Mouse (Mus musculus) liver, embryonic 13.5 days (tissue): ENCODE results near the gene Cpsf6. TPM values are rescaled to one million over a fixed set of nuclear protein-coding genes. Genes with fewer than 3 reads are reported as not detected.
"Not testable (repeated sequence)": the region's sequence is repeated elsewhere in the genome, so short reads cannot be mapped to it uniquely, and the experiment has no call there.

ENCODE experiments used
- ATAC-seq: fragments of 200-750 bp; cut with Nextera tagmentation; 2 replicates; pipeline ENCODE4 v1.8.0; 2017; ENCODE audit warnings: low read depth, mild to moderate bottlenecking, moderate number of reproducible peaks, moderate library complexity
- DNase-seq: peaks from one replicate; pipeline ENCODE4 v3.0.0; 2022
- H3K27ac ChIP-seq: fragments of 300-500 bp; sonication (generic); 2 replicates; pipeline ENCODE4 v1.5.1; 2015; ENCODE audit warnings: moderate library complexity, mild to moderate bottlenecking, inconsistent platforms
- H3K27me3 ChIP-seq: fragments of 300-500 bp; sonication (generic); 2 replicates; pipeline ENCODE4 v1.6.1; 2015; ENCODE audit warnings: mild to moderate bottlenecking, inconsistent platforms
- H3K36me3 ChIP-seq: fragments of 300-500 bp; sonication (generic); 2 replicates; pipeline ENCODE4 v1.6.1; 2015; ENCODE audit warnings: mild to moderate bottlenecking, inconsistent platforms
- H3K4me1 ChIP-seq: fragments of 300-500 bp; sonication (generic); replicated peaks from 2 replicates; pipeline ENCODE4 v1.6.1; 2015; ENCODE audit warnings: inconsistent platforms
- H3K4me2 ChIP-seq: fragments of 300-500 bp; sonication (generic); 2 replicates; pipeline ENCODE4 v1.6.1; 2015; ENCODE audit warnings: inconsistent platforms, mild to moderate bottlenecking, moderate library complexity
- H3K4me3 ChIP-seq: fragments of 300-500 bp; sonication (generic); replicated peaks from 2 replicates; pipeline ENCODE4 v1.5.1; 2015; ENCODE audit warnings: mild to moderate bottlenecking, inconsistent platforms
- H3K9ac ChIP-seq: fragments of 300-500 bp; sonication (generic); 2 replicates; pipeline ENCODE4 v1.6.1; 2015; ENCODE audit warnings: mild to moderate bottlenecking, inconsistent platforms
- H3K9me3 ChIP-seq: fragments of 300-500 bp; sonication (generic); replicated peaks from 2 replicates; pipeline ENCODE4 v1.6.1; 2016; ENCODE audit warnings: inconsistent platforms
- WGBS: fragments of 180-500 bp; shearing (Covaris S2); methylation state at CpG from one replicate; pipeline ENCODE4 v1.1.7; 2015; ENCODE audit not compliant: insufficient replicate concordance; 5-methylcytosine and 5-hydroxymethylcytosine counted together
- polyA plus RNA-seq: library from polyadenylated mRNA; unstranded; fragments of >200 nt; fragmentation: Nextera tagmentation; extraction: Ambion mirVana; gene quantifications from 2 replicates; pipeline ENCODE4 v1.2.1, GENCODE M21; 2015

Gene Cpsf6
- polyA plus RNA-seq, 1 experiment from 2014 or later, result 69.2 TPM

GRCm38 (mm10) chr10:117389371-117389740 is 9.5 kb upstream of the Cpsf6 start:
- H3K9ac ChIP-seq, result no peak overlapping the region
- DNase-seq (no peak), ATAC-seq (no peak)
- no peak overlapping the region for H3K4me3 ChIP-seq
- H3K4me2 ChIP-seq, result no peak overlapping the region
- 59% methylated on average over 1 of the region's 1 CpGs for WGBS
- no peaks in the 10 kb centered on the region for H3K36me3 ChIP-seq
- 0 out of 2 replicates have a peak, but pooled peaks cover 3% of the 10 kb centered on the region for H3K27me3 ChIP-seq
- H3K4me1 ChIP-seq, result peaks cover 9% of the 10 kb centered on the region; the same call in 1 of the 2 replicates
- no peaks in the 10 kb centered on the region for H3K9me3 ChIP-seq
- H3K27ac ChIP-seq, result no peak overlapping the region

GRCm38 (mm10) chr10:117388637-117389370 is 9.0 kb upstream of the Cpsf6 start:
- no peaks in the 10 kb centered on the region for H3K9me3 ChIP-seq
- no peak overlapping the region for H3K9ac ChIP-seq
- H3K27me3 ChIP-seq, result 0 out of 2 replicates have a peak, but pooled peaks cover 3% of the 10 kb centered on the region
- no peaks in the 10 kb centered on the region for H3K36me3 ChIP-seq
- no peak for ATAC-seq
- 68% methylated on average over 2 of the region's 2 CpGs for WGBS
- no peak overlapping the region for H3K27ac ChIP-seq
- no peak overlapping the region for H3K4me3 ChIP-seq
- DNase-seq, result no peak
- no peak overlapping the region for H3K4me2 ChIP-seq
- peaks cover 7% of the 10 kb centered on the region; the same call in 1 of the 2 replicates for H3K4me1 ChIP-seq

GRCm38 (mm10) chr10:117387961-117388636 is 8.3 kb upstream of the Cpsf6 start:
- not testable (repeated sequence) for H3K4me3 ChIP-seq, ATAC-seq, H3K4me2 ChIP-seq, H3K9me3 ChIP-seq, H3K9ac ChIP-seq, H3K27ac ChIP-seq, H3K27me3 ChIP-seq, H3K36me3 ChIP-seq, H3K4me1 ChIP-seq, DNase-seq
- 46% methylated on average over 3 of the region's 3 CpGs for WGBS

GRCm38 (mm10) chr10:117386981-117387380 is 7.2 kb upstream of the Cpsf6 start:
- H3K9me3 ChIP-seq, result no peaks in the 10 kb centered on the region
- H3K9ac ChIP-seq, result no peak overlapping the region
- DNase-seq (no peak), ATAC-seq (no peak)
- H3K27ac ChIP-seq, result no peak overlapping the region
- 0 out of 2 replicates have a peak, but pooled peaks cover 3% of the 10 kb centered on the region for H3K27me3 ChIP-seq
- WGBS, result 73% methylated on average over 6 of the region's 6 CpGs
- H3K4me2 ChIP-seq, result no peak overlapping the region
- no peak overlapping the region for H3K4me3 ChIP-seq
- no peaks in the 10 kb centered on the region for H3K4me1 ChIP-seq
- H3K36me3 ChIP-seq, result no peaks in the 10 kb centered on the region

GRCm38 (mm10) chr10:117386261-117386660 is 6.4 kb upstream of the Cpsf6 start:
- no peak overlapping the region for H3K4me2 ChIP-seq
- DNase-seq, result no peak
- no peak for ATAC-seq
- H3K4me1 ChIP-seq, result no peaks in the 10 kb centered on the region
- H3K4me3 ChIP-seq, result no peak overlapping the region
- no peak overlapping the region for H3K9ac ChIP-seq
- H3K27ac ChIP-seq, result no peak overlapping the region
- H3K9me3 ChIP-seq, result no peaks in the 10 kb centered on the region
- H3K36me3 ChIP-seq, result no peaks in the 10 kb centered on the region
- 0 out of 2 replicates have a peak, but pooled peaks cover 3% of the 10 kb centered on the region for H3K27me3 ChIP-seq
- WGBS, result 71% methylated on average over 1 of the region's 1 CpGs

- no peak overlapping the region for H3K4me3 ChIP-seq
- H3K9ac ChIP-seq, result no peak overlapping the region
- no peak for ATAC-seq
- 0 out of 2 replicates have a peak, but pooled peaks cover 2% of the 10 kb centered on the region for H3K27me3 ChIP-seq
- H3K4me2 ChIP-seq, result no peak overlapping the region
- H3K36me3 ChIP-seq, result no peaks in the 10 kb centered on the region
- H3K4me1 ChIP-seq, result no peaks in the 10 kb centered on the region
- H3K9me3 ChIP-seq, result no peaks in the 10 kb centered on the region
- WGBS, result 56% methylated on average over 4 of the region's 4 CpGs
- DNase-seq, result no peak
- H3K27ac ChIP-seq, result no peak overlapping the region
Observed at GRCm38 (mm10) chr10:117385431-117385830, 5.6 kb upstream of the Cpsf6 start.

GRCm38 (mm10) chr10:117385086-117385430 is 5.2 kb upstream of the Cpsf6 start:
- ATAC-seq (no peak), DNase-seq (no peak)
- no peak overlapping the region for H3K9ac ChIP-seq
- no peak overlapping the region for H3K4me2 ChIP-seq
- H3K4me3 ChIP-seq, result no peak overlapping the region
- H3K4me1 ChIP-seq, result peaks cover under 1% of the 10 kb centered on the region
- H3K27me3 ChIP-seq, result no peaks in the 10 kb centered on the region
- WGBS, result 58% methylated on average over 2 of the region's 2 CpGs
- H3K36me3 ChIP-seq, result no peaks in the 10 kb centered on the region
- H3K9me3 ChIP-seq, result no peaks in the 10 kb centered on the region
- H3K27ac ChIP-seq, result no peak overlapping the region

GRCm38 (mm10) chr10:117384386-117385085 is 4.7 kb upstream of the Cpsf6 start:
- Histone ChIP-seq H3K36me3 (no peaks in the 10 kb centered on the region), H3K4me3 (no peak overlapping the region), H3K27ac (no peak overlapping the region), H3K4me1 (peaks cover 5% of the 10 kb centered on the region), H3K27me3 (no peaks in the 10 kb centered on the region), H3K9me3 (no peaks in the 10 kb centered on the region), H3K9ac (no peak overlapping the region), H3K4me2 (no peak overlapping the region)
- WGBS, result 70% methylated on average over 4 of the region's 4 CpGs
- DNase-seq, result no peak
- ATAC-seq, result no peak

GRCm38 (mm10) chr10:117383941-117384340 is 4.1 kb upstream of the Cpsf6 start:
- Histone ChIP-seq H3K27me3 (no peaks in the 10 kb centered on the region), H3K4me2 (no peak overlapping the region), H3K4me3 (no peak overlapping the region), H3K4me1 (peaks cover 5% of the 10 kb centered on the region), H3K9ac (no peak overlapping the region), H3K27ac (no peak overlapping the region), H3K9me3 (no peaks in the 10 kb centered on the region), H3K36me3 (no peaks in the 10 kb centered on the region)
- WGBS, result 74% methylated on average over 6 of the region's 6 CpGs
- ATAC-seq, result no peak
- DNase-seq, result no peak

- H3K27ac ChIP-seq, result no peak overlapping the region
- no peak overlapping the region for H3K4me3 ChIP-seq
- no peak for DNase-seq
- H3K9me3 ChIP-seq, result no peaks in the 10 kb centered on the region
- 67% methylated on average over 8 of the region's 8 CpGs for WGBS
- H3K9ac ChIP-seq, result no peak overlapping the region
- no peak for ATAC-seq
- H3K4me1 ChIP-seq, result peaks cover 5% of the 10 kb centered on the region
- H3K36me3 ChIP-seq, result no peaks in the 10 kb centered on the region
- H3K27me3 ChIP-seq, result no peaks in the 10 kb centered on the region
- no peak overlapping the region for H3K4me2 ChIP-seq
Observed at GRCm38 (mm10) chr10:117382996-117383550, 3.3 kb upstream of the Cpsf6 start.

- no peak overlapping the region for H3K4me2 ChIP-seq
- no peak overlapping the region for H3K9ac ChIP-seq
- DNase-seq (no peak), ATAC-seq (no peak)
- H3K27me3 ChIP-seq, result no peaks in the 10 kb centered on the region
- H3K36me3 ChIP-seq, result no peaks in the 10 kb centered on the region
- WGBS, result 67% methylated on average over 2 of the region's 2 CpGs
- no peak overlapping the region for H3K27ac ChIP-seq
- no peak overlapping the region for H3K4me3 ChIP-seq
- H3K9me3 ChIP-seq, result no peaks in the 10 kb centered on the region
- H3K4me1 ChIP-seq, result peaks cover 11% of the 10 kb centered on the region
Observed at GRCm38 (mm10) chr10:117382146-117382545, 2.3 kb upstream of the Cpsf6 start.
